Mouse (Mus musculus) liver, postnatal 0 days (tissue): ENCODE measurements at regions not wholly inside any gene's neighbourhood (a gene's known extent, or its start where the extent isn't known, plus 50 kb on each side); places are given as distances from the start of the nearest gene placed in this dataset.

ENCODE experiments used
- CTCF ChIP-seq: sonication (generic); IDR thresholded peaks from 2 replicates; pipeline ENCODE4 v1.5.1; 2016; ENCODE audit warnings: antibody characterized with exemption, low read depth
- EP300 ChIP-seq: IDR thresholded peaks from 2 replicates; pipeline ENCODE4 v1.6.1; 2016; ENCODE audit warnings: antibody characterized with exemption, low read depth, mild to moderate bottlenecking

- TF ChIP-seq CTCF, result no peak
- TF ChIP-seq EP300, result no peak
Observed at GRCm38 (mm10) chr4:23050701-23051317, 562.6 kb upstream of the Pou3f2 start.
